Mouse (Mus musculus) natural killer cell, adult 2 months (primary cell): ENCODE measurements around the gene Det1.
A peak's percentile ranks its signal among the peaks of the same experiment; 100 is the strongest.

Experiments
- DNase-seq, 2 experiments: peaks; one replicate each; pipeline ENCODE4 v3.0.0; 2022; ENCODE audit warnings: low spot score in 2 of 2

Det1 gene

GRCm38 (mm10) chr7:78846737-78847434, at the start of gene Det1:
Gene Det1 (minus strand): TSS chr7:78847263.
- DNase-seq = peak; percentile 76 to 86

- peak; percentile 98 for DNase-seq
Observed at GRCm38 (mm10) chr7:78895653-78896333, 48.7 kb upstream of the Det1 start, which contains the start of gene Aen. Gene Aen (plus strand): TSS chr7:78895854.

DNA sequence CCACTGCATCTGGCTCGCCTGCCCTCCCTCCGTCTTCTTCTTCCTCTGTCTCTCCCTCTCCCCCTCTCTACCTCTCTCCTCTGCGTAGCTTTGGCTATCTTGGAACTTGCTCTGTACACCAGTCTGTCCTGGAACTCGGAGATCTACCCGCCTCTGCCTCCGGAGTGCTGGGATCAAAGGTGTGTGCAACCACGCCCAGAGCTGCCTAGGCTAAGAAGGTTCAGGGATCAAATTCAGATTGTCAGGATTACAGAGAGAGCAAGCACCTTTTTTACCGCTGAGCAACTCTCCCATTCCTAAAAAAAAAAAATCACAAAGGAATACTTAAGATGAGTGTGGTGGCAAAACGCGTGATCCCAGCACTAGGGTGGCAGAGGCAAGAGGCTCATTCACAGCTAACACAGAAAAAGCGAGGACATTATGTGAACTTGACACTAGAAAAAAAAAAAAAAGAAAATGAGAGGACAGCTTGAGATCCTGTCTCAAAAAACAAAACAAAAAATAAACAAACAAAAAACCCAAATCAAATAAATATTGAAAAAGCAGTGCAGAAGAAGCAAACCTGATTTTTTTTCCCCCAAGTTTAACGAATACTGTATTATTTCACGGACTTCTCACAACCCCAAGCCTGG, 48.1 kb upstream of the Det1 start:
- DNase-seq = no peak

GRCm38 (mm10) chr7:78893917-78894316, 46.9 kb upstream of the Det1 start:
- DNase-seq = no peak

- DNase-seq = peak; percentile 74 to 81
Observed at GRCm38 (mm10) chr7:78890641-78891040, 43.6 kb upstream of the Det1 start.

GRCm38 (mm10) chr7:78887431-78887842, 40.4 kb upstream of the Det1 start:
- no peak for DNase-seq

- no peak for DNase-seq
Observed at GRCm38 (mm10) chr7:78886496-78886895, 39.4 kb upstream of the Det1 start.

DNA sequence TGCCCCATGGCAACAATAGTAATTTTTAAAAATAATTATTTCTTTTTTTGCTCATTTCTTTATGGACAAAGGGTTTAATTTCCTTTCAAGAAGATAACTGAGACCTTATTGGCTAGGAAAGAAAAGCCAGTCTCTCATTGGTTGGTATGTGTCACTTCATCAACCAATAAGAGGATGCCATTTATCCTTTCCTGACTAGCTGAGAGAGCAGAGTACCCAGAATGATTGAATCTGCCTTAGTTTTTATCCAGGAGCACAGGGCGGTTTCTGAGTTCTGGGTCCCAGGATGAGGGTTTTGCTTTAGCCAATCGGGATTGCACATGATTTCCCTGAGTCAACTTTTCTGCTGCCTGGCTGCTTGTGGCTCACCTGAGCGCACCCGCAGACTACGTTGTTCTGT, 38.3 kb upstream of the Det1 start:
- DNase-seq = no peak

DNA sequence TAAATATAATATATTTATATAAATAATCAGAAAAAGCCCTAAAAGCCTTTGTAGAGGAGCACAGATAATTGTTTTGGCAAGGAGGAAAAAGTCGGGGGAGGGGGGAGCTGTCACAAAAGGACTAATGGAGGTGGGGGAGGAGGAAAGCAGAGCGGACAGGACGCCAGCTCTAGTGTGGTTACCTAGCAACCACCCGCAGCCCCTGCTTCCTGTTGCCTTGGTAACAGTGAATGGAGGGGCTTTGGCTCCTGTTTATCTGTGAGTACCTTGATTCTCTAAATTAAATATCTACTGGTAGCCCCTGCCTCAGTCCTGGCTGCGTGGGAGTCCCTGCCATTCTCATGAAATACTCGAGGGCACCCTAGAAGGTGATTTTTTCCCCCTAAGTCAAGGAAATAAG, 37.1 kb upstream of the Det1 start:
- DNase-seq = no peak

DNA sequence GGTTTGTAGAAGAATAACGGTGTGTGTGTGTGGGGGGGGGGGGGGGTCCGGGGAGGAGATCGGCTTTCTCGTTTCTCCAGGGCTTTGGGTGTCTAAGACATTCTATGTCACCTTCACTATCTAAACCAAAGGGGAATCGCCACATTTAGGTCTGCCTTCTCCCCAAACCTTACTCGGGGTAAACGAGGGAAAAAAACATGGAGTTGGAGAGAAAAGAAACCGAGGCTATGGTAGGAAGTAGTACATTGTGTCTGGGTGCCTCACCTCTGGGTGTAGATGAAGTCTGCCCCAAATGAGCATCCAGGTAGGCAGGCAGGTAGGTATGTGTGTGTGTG, 36.6 kb upstream of the Det1 start:
- DNase-seq = no peak

GRCm38 (mm10) chr7:78883016-78883725, 36.1 kb upstream of the Det1 start:
- no peak for DNase-seq

DNA sequence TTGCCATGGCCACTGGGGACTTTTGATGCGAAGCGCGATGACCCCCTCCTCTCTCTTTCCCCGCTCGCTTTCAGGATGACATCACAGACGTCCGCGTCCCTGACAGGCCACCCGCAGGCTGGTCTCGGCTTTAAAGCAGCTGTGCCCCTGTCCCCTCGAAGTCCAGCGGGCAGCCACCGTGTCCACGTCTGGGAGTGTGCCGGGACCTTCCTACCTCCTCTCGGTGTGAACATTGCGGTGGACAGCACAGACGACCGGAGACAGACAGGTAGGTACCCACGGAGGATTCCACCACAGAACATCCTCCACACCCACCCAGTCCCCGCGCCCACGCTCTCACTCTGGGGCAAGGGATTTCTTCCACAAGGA, 35.4 kb upstream of the Det1 start:
- no peak for DNase-seq

GRCm38 (mm10) chr7:78881607-78882468, 34.8 kb upstream of the Det1 start:
- DNase-seq = no peak

DNA sequence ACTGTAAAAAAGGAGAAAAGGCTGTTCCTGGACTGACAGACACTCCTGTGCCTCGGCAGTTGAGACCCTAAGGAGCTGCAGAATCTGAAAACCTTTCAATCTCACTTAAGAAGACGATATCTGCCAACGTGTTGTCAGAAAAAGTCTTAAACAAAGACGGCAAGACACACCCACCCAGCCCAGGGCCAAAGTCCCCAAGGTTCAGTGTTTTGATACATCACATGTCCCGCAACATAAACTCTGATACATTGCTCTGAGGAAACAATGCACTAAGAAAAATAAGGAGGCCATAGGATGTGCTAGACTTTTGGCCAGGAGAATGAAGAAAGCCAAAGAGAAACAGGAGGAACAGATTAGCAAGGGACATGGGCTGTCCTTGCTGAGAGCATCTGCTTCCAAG, 25.8 kb upstream of the Det1 start:
- DNase-seq = no peak

GRCm38 (mm10) chr7:78872366-78872765, 25.3 kb upstream of the Det1 start:
- DNase-seq = no peak

DNA sequence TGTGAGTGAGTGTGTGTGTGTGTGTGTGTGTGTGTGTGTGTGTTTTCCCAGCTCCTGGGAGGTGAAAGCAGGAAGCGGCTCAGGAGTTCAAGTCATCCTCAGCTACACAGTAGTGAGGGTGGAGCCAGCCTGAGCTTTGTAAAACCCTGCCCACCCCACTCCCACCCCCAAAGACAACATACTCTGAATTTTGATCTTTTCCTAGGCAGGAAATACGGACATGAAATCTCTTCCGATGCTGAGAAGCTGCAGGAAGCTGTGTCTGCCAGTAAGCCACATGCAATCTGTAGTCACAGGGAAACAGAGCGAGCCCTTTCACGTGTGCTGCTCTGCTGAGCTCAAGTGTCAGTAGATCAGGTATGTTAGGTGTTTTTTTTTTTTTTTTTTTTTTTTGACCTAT, 21.7 kb upstream of the Det1 start:
- no peak for DNase-seq

GRCm38 (mm10) chr7:78865212-78865949, 18.3 kb upstream of the Det1 start:
- DNase-seq = no peak

- DNase-seq = no peak
Observed at GRCm38 (mm10) chr7:78864446-78864802, 17.4 kb upstream of the Det1 start.

GRCm38 (mm10) chr7:78863796-78864445, 16.9 kb upstream of the Det1 start:
- no peak for DNase-seq

DNA sequence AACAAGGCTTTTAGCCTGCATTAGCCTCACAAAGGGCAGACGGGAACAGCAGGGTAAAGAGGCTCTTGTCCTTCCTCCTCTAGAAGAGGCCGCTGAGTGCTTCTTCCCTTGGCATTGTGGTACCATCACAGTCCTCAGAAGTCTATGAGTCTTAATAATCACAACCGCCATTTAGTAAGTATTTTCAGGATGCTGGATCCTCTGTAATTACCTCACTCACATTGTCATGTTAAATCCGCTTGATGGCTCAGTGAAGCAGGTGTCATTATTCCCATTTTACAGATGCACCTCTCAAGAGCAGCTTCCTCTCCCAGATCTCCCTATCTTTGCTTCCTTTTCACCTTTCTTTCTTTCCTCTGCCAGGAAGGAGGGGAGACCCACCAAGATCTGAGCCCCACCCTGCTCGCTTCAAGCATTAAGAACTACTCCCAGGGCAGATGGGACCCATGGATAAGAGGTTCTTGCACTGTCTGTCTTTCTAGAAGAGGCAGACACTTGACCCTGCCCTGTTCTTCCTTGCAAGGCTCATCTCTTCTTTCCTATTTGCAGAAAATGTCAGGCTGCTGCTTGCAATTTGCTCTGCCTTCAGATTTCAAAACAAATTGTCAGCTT, 8.1 kb upstream of the Det1 start:
- no peak for DNase-seq
